Mouse (Mus musculus) embryonic facial prominence, embryonic 13.5 days (tissue): ENCODE measurements around the gene Arf5. TPM values are rescaled to one million over a fixed set of nuclear protein-coding genes. Genes with fewer than 3 reads are reported as not detected.

Experiments used
- ATAC-seq: fragments of 200-750 bp; cut with Nextera tagmentation; 2 replicates; pipeline ENCODE4 v1.8.0; 2017; ENCODE audit warnings: low read depth; ENCODE audit not compliant: insufficient number of reproducible peaks, insufficient read depth, low FRiP score, low TSS enrichment
- H3K27ac ChIP-seq: fragments of 300-500 bp; sonication (generic); 2 replicates; pipeline ENCODE4 v1.5.1; 2015; ENCODE audit warnings: moderate library complexity, mild to moderate bottlenecking, inconsistent platforms
- H3K27me3 ChIP-seq: fragments of 300-500 bp; sonication (generic); 2 replicates; pipeline ENCODE4 v1.6.1; 2015; ENCODE audit warnings: mild to moderate bottlenecking, inconsistent platforms
- H3K36me3 ChIP-seq: fragments of 300-500 bp; sonication (generic); 2 replicates; pipeline ENCODE4 v1.6.1; 2015; ENCODE audit warnings: mild to moderate bottlenecking, inconsistent platforms
- H3K4me1 ChIP-seq: fragments of 300-500 bp; sonication (generic); 2 replicates; pipeline ENCODE4 v1.6.1; 2015; ENCODE audit warnings: inconsistent platforms
- H3K4me2 ChIP-seq: fragments of 300-500 bp; sonication (generic); 2 replicates; pipeline ENCODE4 v1.6.1; 2015; ENCODE audit warnings: moderate library complexity, mild to moderate bottlenecking, inconsistent platforms
- H3K4me3 ChIP-seq: fragments of 300-500 bp; sonication (generic); 2 replicates; pipeline ENCODE4 v1.5.1; 2015; ENCODE audit warnings: mild to moderate bottlenecking, inconsistent platforms
- H3K9ac ChIP-seq: fragments of 300-500 bp; sonication (generic); 2 replicates; pipeline ENCODE4 v1.6.1; 2015; ENCODE audit warnings: mild to moderate bottlenecking, inconsistent platforms
- H3K9me3 ChIP-seq: fragments of 300-500 bp; sonication (generic); 2 replicates; pipeline ENCODE4 v1.6.1; 2016; ENCODE audit warnings: inconsistent platforms
- WGBS: fragments of 180-500 bp; shearing (Covaris S2); methylation state at CpG from one replicate; pipeline ENCODE4 v1.1.7; 2015; ENCODE audit warnings: mixed read lengths; 5-methylcytosine and 5-hydroxymethylcytosine counted together
- polyA plus RNA-seq: library from polyadenylated mRNA; unstranded; fragments of >200 nt; fragmentation: Nextera tagmentation; extraction: Ambion mirVana; gene quantifications from 2 replicates; pipeline ENCODE4 v1.2.1, GENCODE M21; 2015

Arf5 gene
- polyA plus RNA-seq, result 358 and 407 TPM in 2 replicates

DNA sequence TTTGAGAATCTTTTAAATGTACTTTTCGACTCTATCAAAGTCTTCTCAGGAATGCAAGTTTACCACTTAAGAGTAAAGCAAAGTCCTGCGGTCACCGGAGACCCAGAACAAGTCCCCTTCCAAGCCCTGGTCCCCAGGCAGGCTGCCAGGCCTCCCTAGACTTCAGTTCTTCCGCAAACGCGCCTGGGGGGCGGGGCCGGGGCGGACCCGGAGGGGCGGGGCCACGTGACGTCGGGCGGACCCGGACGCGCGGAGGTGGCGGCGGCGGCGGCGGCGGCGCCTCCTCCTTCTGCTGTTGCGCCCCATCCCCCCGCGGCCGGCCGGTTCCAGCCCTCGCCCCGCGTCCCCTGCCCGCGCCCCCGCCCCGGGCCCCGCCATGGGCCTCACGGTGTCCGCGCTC, at the start of gene Arf5:
TSS of gene Arf5 (plus strand) at position 248 of the 400 bp plus-strand sequence.
- Histone ChIP-seq H3K9me3 (no peaks in the 10 kb centered on the region), H3K4me1 (peaks cover 49% of the 10 kb centered on the region), H3K36me3 (peaks cover 30% of the 10 kb centered on the region), H3K27me3 (no peaks in the 10 kb centered on the region), H3K4me2 (peak within 1 kb of the TSS; percentile 95), H3K27ac (peak within 1 kb of the TSS; percentile 80), H3K4me3 (peak within 1 kb of the TSS; percentile 74), H3K9ac (peak within 1 kb of the TSS; percentile 93)
- peak; percentile 60 for ATAC-seq
- WGBS, result under 1% methylated on average over 32 of the region's 42 CpGs

DNA sequence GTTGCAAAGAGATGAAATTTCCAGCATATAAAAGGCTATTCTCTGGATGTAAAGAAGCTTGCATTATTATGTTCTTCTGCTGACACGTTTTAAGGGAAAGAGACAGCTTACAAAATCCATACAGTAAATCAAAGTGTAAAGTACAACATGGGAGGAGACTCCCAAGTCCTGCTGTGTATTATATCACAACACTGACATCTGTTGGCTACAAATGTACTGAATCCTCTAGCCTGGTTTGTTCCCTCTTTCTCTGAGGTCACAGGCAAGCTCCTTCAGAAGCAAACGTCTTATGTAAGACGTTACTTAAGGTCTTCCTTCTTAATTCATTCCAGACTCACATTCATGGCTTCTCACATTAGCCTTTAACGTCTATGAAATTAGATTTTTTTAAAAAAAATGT, 41.4 kb upstream of the Arf5 start:
- no peak for ATAC-seq
- H3K36me3 ChIP-seq, result no peaks in the 10 kb centered on the region

DNA sequence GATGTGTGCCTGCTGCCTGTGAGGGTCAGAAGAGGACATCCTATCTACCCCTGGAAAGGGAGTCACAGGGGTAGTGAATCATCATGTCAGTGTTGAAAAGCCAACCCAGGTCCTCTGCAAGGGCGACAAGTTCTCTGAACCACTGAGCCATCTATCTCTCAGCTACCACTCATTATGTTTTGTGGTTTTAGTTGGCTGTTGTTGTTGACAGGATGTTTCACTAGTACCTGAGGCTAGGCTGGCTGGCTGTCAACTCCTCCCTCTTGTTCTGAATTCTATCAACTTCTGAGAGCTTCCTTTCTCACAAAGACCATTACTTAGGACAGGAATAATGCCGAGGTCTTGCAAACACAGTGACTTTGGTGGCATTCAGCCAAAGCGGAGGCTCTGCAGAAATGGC, 38.2 kb upstream of the Arf5 start:
- no peaks in the 10 kb centered on the region for H3K36me3 ChIP-seq
- no peaks in the 10 kb centered on the region for H3K27me3 ChIP-seq
- no peak overlapping the region for H3K4me3 ChIP-seq
- H3K9ac ChIP-seq, result no peak overlapping the region
- ATAC-seq, result no peak
- no peaks in the 10 kb centered on the region for H3K4me1 ChIP-seq
- no peak overlapping the region for H3K4me2 ChIP-seq
- WGBS, result 83% methylated on average over 3 of the region's 3 CpGs
- no peaks in the 10 kb centered on the region for H3K9me3 ChIP-seq
- H3K27ac ChIP-seq, result no peak overlapping the region

More for the DNA sequence above, 41.4 kb upstream of the Arf5 start:
- no peaks in the 10 kb centered on the region for H3K4me1 ChIP-seq
- no peak overlapping the region for H3K4me3 ChIP-seq
- H3K9ac ChIP-seq, result no peak overlapping the region
- no peaks in the 10 kb centered on the region for H3K9me3 ChIP-seq
- no peaks in the 10 kb centered on the region; the same call in 1 of the 2 replicates for H3K27me3 ChIP-seq
- H3K27ac ChIP-seq, result no peak overlapping the region
- H3K4me2 ChIP-seq, result no peak overlapping the region
- 25% methylated on average over 4 of the region's 4 CpGs for WGBS

DNA sequence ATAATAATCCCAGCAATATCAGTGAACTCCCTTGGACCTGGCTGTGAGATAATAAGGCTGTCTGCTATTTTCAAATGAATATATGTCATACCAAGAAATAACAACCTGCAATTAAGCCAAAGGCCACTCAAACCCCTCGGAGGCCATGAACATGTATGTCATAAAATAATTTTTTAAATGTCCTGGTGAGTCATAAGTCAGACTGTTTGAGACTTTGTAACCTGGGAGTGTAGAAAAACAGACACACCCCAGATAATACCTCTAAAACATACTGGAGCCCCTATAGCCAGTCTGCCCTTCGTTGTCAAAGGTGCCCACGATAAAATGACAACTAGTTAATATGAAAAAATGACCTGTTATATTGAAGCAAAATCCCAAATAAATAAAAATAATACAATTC, 34.3 kb upstream of the Arf5 start:
- no peak overlapping the region for H3K4me3 ChIP-seq
- H3K27me3 ChIP-seq, result no peaks in the 10 kb centered on the region
- H3K36me3 ChIP-seq, result no peaks in the 10 kb centered on the region
- no peak for ATAC-seq
- no peak overlapping the region for H3K9ac ChIP-seq
- no peaks in the 10 kb centered on the region for H3K9me3 ChIP-seq
- no peak overlapping the region for H3K4me2 ChIP-seq
- 85% methylated on average over 3 of the region's 3 CpGs for WGBS
- no peak overlapping the region for H3K27ac ChIP-seq
- no peaks in the 10 kb centered on the region for H3K4me1 ChIP-seq

DNA sequence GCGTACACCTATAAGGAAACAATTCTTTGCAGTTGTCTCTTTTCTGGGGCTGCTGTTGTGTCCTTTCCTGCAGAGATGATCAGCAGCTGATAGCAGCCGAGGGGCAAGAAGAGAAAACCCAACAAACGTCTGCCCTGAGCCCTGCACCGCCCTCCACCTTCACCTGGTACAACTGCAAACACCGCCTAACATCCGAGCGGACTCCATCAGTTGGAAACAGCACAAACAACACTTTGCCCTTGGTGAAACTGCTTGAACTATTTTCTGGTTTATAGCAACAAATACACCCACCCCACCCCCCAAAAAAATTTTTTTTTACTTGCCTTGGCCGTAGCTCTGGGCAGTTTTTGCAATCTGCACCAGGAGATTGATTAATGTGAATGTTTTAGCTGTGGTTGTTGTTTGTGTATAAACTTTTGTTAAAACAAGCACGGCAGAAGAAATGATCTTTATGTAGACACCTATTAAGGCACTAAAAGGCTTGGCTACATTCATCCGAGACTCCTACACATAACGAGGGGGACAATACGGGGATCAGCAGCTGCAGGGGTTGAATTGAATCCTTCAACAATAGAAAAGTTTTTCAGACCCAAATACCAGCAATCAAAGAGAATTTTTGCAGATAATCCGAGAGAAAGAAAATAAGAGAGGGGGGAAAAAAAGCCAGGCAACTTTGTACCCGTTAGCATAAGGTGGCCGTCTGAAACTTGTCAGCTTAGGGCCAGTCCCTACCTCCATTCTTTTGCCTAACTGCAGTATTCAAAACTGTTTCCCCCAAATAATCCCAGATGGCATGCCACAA, 27.1 kb upstream of the Arf5 start:
- no peaks in the 10 kb centered on the region for H3K36me3 ChIP-seq
- H3K4me2 ChIP-seq, result peak overlapping the region; percentile 74
- peaks cover 38% of the 10 kb centered on the region for H3K27me3 ChIP-seq
- no peak overlapping the region for H3K9ac ChIP-seq
- H3K4me1 ChIP-seq, result no peaks in the 10 kb centered on the region
- peak overlapping the region; percentile 42 for H3K4me3 ChIP-seq
- no peak overlapping the region for H3K27ac ChIP-seq
- 21% methylated on average over 15 of the region's 15 CpGs for WGBS
- peaks cover 5% of the 10 kb centered on the region; the same call in 1 of the 2 replicates for H3K9me3 ChIP-seq
- no peak for ATAC-seq

DNA sequence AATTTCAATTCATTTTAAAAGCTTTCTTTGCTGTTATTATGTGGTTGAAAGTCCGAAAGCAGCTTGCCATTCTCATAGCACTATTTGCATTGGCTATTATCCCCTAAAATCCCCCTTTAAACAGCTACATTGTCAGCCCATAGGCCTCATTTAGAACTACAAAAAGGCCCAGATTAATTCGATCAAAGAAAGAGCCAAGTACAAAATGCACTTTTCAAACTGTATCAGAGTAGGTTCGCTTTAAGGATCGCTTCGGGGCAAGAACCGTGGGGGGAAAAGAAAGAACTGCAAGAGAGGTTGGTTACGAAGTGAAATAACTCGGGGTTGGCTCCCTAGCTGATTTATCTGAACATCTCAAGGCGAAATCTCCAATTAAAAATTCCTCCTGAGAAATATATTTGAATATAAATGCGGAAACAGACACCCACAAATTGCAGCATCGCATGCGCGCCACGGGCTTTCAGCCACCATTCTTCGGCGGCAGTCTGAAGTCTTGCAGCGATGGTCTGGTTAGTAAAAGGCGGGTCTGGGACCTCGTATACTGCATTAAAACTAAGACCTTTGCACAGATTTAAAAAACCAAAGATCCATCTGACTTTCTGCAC, 26.4 kb upstream of the Arf5 start:
- Histone ChIP-seq H3K9me3 (peaks cover 5% of the 10 kb centered on the region; the same call in 1 of the 2 replicates), H3K27me3 (peaks cover 38% of the 10 kb centered on the region), H3K9ac (peak overlapping the region; percentile 65; the same call in 1 of the 2 replicates), H3K27ac (no peak overlapping the region), H3K4me1 (no peaks in the 10 kb centered on the region), H3K4me3 (peak overlapping the region; percentile 42), H3K36me3 (no peaks in the 10 kb centered on the region), H3K4me2 (peak overlapping the region; percentile 74)
- WGBS, result 3% methylated on average over 19 of the region's 19 CpGs
- no peak for ATAC-seq

DNA sequence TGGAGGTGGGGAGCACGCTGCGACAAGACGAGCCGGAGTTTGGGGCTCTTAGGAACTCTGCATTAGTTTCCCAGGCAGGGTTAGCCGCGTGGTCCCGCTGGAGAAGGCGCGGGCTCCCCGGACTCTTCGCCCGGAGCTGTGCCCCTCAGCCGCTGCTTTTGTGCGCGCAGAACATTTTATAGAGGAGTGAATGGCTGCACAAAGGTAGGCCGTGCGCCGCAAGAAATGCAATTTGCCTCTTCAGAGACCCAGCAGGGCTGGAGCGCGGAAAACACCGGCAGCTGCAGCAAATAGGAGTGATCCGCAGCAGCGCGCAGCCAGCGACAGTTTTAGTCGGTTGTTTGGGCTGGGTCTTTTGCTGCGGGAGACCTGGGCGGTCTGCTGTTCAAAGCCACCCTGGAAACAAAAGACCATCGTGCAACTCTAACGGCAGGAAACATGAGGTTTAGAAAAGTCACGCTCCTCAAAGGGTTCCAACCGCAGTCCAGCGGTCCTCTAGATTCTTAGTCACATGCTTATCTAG, 25.6 kb upstream of the Arf5 start, which contains the start of gene Zfp800:
TSS of gene Zfp800 (minus strand) at position 325 of the 523 bp plus-strand sequence.
- Histone ChIP-seq H3K4me2 (peak within 1 kb of the TSS; percentile 74), H3K27ac (no peak within 1 kb of the TSS), H3K4me1 (no peaks in the 10 kb centered on the region), H3K9me3 (peaks cover 5% of the 10 kb centered on the region; the same call in 1 of the 2 replicates), H3K4me3 (peak within 1 kb of the TSS; percentile 42), H3K9ac (peak within 1 kb of the TSS; percentile 65), H3K27me3 (peaks cover 38% of the 10 kb centered on the region), H3K36me3 (no peaks in the 10 kb centered on the region)
- WGBS, result 1% methylated on average over 33 of the region's 33 CpGs
- no peak for ATAC-seq

DNA sequence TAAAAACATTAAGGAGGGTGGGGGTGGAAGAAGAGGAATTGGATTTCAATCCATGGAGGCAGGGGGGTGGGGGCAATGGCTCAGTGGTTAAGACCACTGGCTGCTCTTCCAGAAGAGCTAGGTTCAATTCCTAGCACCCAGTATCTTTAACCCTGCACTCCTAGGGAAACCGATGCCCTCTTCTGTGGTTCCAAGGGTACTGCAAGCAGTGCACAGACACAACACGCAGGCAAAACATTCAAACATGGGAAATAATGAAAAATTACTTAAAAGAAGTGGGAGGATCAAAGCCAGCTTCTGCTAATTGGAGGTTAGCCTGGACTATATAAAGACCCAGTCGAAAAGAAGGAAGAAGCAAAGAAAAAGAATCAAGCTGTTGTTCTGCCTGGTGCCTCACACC, 24.6 kb upstream of the Arf5 start:
- Histone ChIP-seq H3K4me1 (no peaks in the 10 kb centered on the region), H3K9me3 (peaks cover 5% of the 10 kb centered on the region; the same call in 1 of the 2 replicates), H3K4me3 (no peak overlapping the region), H3K27ac (no peak overlapping the region), H3K4me2 (no peak overlapping the region), H3K27me3 (peaks cover 38% of the 10 kb centered on the region), H3K36me3 (no peaks in the 10 kb centered on the region), H3K9ac (no peak overlapping the region)
- 88% methylated on average over 3 of the region's 3 CpGs for WGBS
- no peak for ATAC-seq

DNA sequence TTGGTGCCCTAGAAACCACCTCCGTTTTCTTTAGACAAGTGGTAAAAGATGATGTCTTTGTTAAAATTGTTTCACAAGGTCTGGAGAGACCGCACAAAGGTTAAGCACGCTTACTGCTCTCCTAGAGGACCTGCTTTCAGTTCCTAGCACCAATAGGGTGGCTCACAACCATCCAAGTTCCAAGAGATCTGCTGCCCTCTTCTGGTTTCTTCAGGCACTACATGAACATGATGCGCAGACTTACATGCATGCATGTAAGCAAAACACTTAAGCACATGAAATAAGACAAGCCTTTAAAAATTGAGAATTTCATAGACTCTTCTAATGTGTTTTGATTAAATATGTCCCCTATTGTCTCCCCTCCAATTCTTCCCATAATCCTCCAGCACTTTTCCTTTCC, 23.6 kb upstream of the Arf5 start:
- 90% methylated on average over 4 of the region's 4 CpGs for WGBS
- Histone ChIP-seq H3K4me3 (no peak overlapping the region), H3K27ac (no peak overlapping the region), H3K9me3 (peaks cover 5% of the 10 kb centered on the region; the same call in 1 of the 2 replicates), H3K4me2 (no peak overlapping the region), H3K27me3 (peaks cover 37% of the 10 kb centered on the region), H3K9ac (no peak overlapping the region), H3K36me3 (no peaks in the 10 kb centered on the region), H3K4me1 (no peaks in the 10 kb centered on the region)
- ATAC-seq, result no peak

DNA sequence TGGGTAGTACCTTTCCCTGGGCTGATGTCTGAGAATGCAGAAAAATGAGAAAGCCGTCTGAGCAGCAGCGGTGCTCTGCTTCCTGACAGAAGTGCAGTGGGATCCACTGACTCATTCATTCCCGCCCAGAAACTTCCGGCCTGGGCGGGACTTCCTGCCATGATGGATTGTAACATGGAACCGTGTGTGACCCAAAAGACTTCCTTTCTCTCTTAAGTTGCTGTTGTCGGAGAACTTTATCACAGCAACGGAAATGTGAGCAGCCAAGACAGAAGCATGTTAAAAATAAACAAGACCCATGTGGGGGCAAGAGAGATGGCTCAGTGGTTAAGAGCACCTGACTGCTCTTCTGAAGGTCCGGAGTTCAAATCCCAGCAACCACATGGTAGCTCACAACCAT, 13.3 kb upstream of the Arf5 start:
- H3K9me3 ChIP-seq, result no peaks in the 10 kb centered on the region
- WGBS, result 86% methylated on average over 9 of the region's 9 CpGs
- no peak for ATAC-seq
- peaks cover 7% of the 10 kb centered on the region; the same call in 1 of the 2 replicates for H3K36me3 ChIP-seq
- no peak overlapping the region for H3K4me2 ChIP-seq
- H3K4me1 ChIP-seq, result no peaks in the 10 kb centered on the region
- no peak overlapping the region for H3K27ac ChIP-seq
- no peak overlapping the region for H3K9ac ChIP-seq
- no peak overlapping the region for H3K4me3 ChIP-seq
- H3K27me3 ChIP-seq, result no peaks in the 10 kb centered on the region

DNA sequence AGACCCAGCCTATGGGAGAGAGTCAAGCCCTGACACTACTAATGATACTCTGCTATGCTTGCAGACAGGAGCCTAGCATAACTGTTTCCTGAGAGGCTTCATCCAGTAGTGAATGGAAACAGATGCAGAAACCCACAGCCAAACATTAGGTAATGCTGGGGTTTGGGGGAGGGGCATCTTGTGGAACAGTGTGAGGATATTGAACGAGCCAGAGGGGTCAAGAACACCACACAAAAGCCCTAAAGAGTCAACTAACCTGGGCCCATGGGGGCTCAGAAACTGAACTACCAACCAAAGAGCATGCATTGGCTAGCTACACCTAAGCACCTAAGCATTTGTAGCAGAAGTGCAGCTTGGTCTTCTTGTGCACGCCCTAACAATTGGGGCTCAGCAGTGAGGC, 12.1 kb upstream of the Arf5 start:
- H3K9me3 ChIP-seq, result no peaks in the 10 kb centered on the region
- peaks cover 19% of the 10 kb centered on the region for H3K36me3 ChIP-seq
- H3K27me3 ChIP-seq, result no peaks in the 10 kb centered on the region
- H3K4me3 ChIP-seq, result no peak overlapping the region
- ATAC-seq, result no peak
- H3K27ac ChIP-seq, result no peak overlapping the region
- no peaks in the 10 kb centered on the region for H3K4me1 ChIP-seq
- 70% methylated on average over 2 of the region's 2 CpGs for WGBS
- H3K9ac ChIP-seq, result no peak overlapping the region
- H3K4me2 ChIP-seq, result no peak overlapping the region
